Mouse (Mus musculus): Measurements from ENCODE around the gene Acad11. TPM values are rescaled to one million over a fixed set of nuclear protein-coding genes. Genes with fewer than 3 reads are reported as not detected.

The Acad11 gene
- polyA plus RNA-seq, 1 experiment from 2014 or later, result 7.4 TPM

GRCm38 (mm10) chr9:104099060-104099459, 35.9 kb downstream of the Acad11 start:
- ATAC-seq, result no peak
- no peak for DNase-seq (ENCODE audit: low spot score)
- H3K27me3 ChIP-seq (replicated peaks; ENCODE audit: control insufficient read depth, insufficient read depth, low read length), result no peaks in the 10 kb centered on the region
- H3K27ac ChIP-seq (ENCODE audit: low read depth, low read length), result no peak overlapping the region
- H3K4me2 ChIP-seq (ENCODE audit: low read length), result no peak overlapping the region
- H3K9ac ChIP-seq (ENCODE audit: low read length), result no peak overlapping the region
- H3K4me1 ChIP-seq (ENCODE audit: control insufficient read depth, insufficient read depth, low read length), result no peaks in the 10 kb centered on the region
- no peaks in the 10 kb centered on the region for H3K36me3 ChIP-seq (ENCODE audit: control insufficient read depth, insufficient read depth, low read length)
- no peaks in the 10 kb centered on the region for H3K9me3 ChIP-seq (replicated peaks; ENCODE audit: control insufficient read depth, low read length)
- no peak overlapping the region for H3K4me3 ChIP-seq (ENCODE audit: low read depth, low read length)
- 93% methylated on average over 11 of the region's 11 CpGs for WGBS

- Histone ChIP-seq H3K4me1 (ENCODE audit: control insufficient read depth, insufficient read depth, low read length) (no peaks in the 10 kb centered on the region), H3K36me3 (ENCODE audit: control insufficient read depth, insufficient read depth, low read length) (no peaks in the 10 kb centered on the region), H3K27ac (ENCODE audit: low read depth, low read length) (no peak overlapping the region), H3K9ac (ENCODE audit: low read length) (no peak overlapping the region), H3K4me3 (ENCODE audit: low read depth, low read length) (no peak overlapping the region), H3K9me3 (replicated peaks; ENCODE audit: control insufficient read depth, low read length) (no peaks in the 10 kb centered on the region), H3K27me3 (replicated peaks; ENCODE audit: control insufficient read depth, insufficient read depth, low read length) (no peaks in the 10 kb centered on the region), H3K4me2 (ENCODE audit: low read length) (no peak overlapping the region)
- 53% methylated on average over 7 of the region's 7 CpGs for WGBS
- ATAC-seq (no peak), DNase-seq (ENCODE audit: low spot score) (no peak)
Observed at GRCm38 (mm10) chr9:104100822-104101221, 37.6 kb downstream of the Acad11 start.

- DNase-seq (ENCODE audit: low spot score) (no peak), ATAC-seq (no peak)
- 20% methylated on average over 3 of the region's 3 CpGs for WGBS
- Histone ChIP-seq H3K27ac (ENCODE audit: low read depth, low read length) (no peak overlapping the region), H3K9ac (ENCODE audit: low read length) (no peak overlapping the region), H3K9me3 (replicated peaks; ENCODE audit: control insufficient read depth, low read length) (no peaks in the 10 kb centered on the region), H3K27me3 (replicated peaks; ENCODE audit: control insufficient read depth, insufficient read depth, low read length) (no peaks in the 10 kb centered on the region), H3K36me3 (ENCODE audit: control insufficient read depth, insufficient read depth, low read length) (no peaks in the 10 kb centered on the region), H3K4me1 (ENCODE audit: control insufficient read depth, insufficient read depth, low read length) (no peaks in the 10 kb centered on the region), H3K4me3 (ENCODE audit: low read depth, low read length) (no peak overlapping the region), H3K4me2 (ENCODE audit: low read length) (no peak overlapping the region)
Observed at GRCm38 (mm10) chr9:104101458-104101857, 38.3 kb downstream of the Acad11 start.

- H3K27me3 ChIP-seq (replicated peaks; ENCODE audit: control insufficient read depth, insufficient read depth, low read length), result no peaks in the 10 kb centered on the region
- DNase-seq (ENCODE audit: low spot score), result no peak
- H3K9ac ChIP-seq (ENCODE audit: low read length), result no peak overlapping the region
- ATAC-seq, result no peak
- H3K4me3 ChIP-seq (ENCODE audit: low read depth, low read length), result no peak overlapping the region
- WGBS, result 27% methylated on average over 6 of the region's 6 CpGs
- no peaks in the 10 kb centered on the region for H3K9me3 ChIP-seq (replicated peaks; ENCODE audit: control insufficient read depth, low read length)
- H3K27ac ChIP-seq (ENCODE audit: low read depth, low read length), result no peak overlapping the region
- H3K36me3 ChIP-seq (ENCODE audit: control insufficient read depth, insufficient read depth, low read length), result no peaks in the 10 kb centered on the region
- no peak overlapping the region for H3K4me2 ChIP-seq (ENCODE audit: low read length)
- no peaks in the 10 kb centered on the region for H3K4me1 ChIP-seq (ENCODE audit: control insufficient read depth, insufficient read depth, low read length)
Observed at GRCm38 (mm10) chr9:104102301-104102700, 39.1 kb downstream of the Acad11 start.

- Histone ChIP-seq H3K27me3 (replicated peaks; ENCODE audit: control insufficient read depth, insufficient read depth, low read length) (no peaks in the 10 kb centered on the region), H3K36me3 (ENCODE audit: control insufficient read depth, insufficient read depth, low read length) (no peaks in the 10 kb centered on the region)
- WGBS, result 22% methylated on average over 2 of the region's 2 CpGs
Observed at GRCm38 (mm10) chr9:104102901-104103300, 39.7 kb downstream of the Acad11 start.

GRCm38 (mm10) chr9:104104986-104105385, 41.8 kb downstream of the Acad11 start:
- Histone ChIP-seq H3K4me3 (ENCODE audit: low read depth, low read length) (no peak overlapping the region), H3K9me3 (replicated peaks; ENCODE audit: control insufficient read depth, low read length) (no peaks in the 10 kb centered on the region), H3K27ac (ENCODE audit: low read depth, low read length) (no peak overlapping the region), H3K4me1 (ENCODE audit: control insufficient read depth, insufficient read depth, low read length) (no peaks in the 10 kb centered on the region), H3K4me2 (ENCODE audit: low read length) (no peak overlapping the region), H3K9ac (ENCODE audit: low read length) (no peak overlapping the region), H3K27me3 (replicated peaks; ENCODE audit: control insufficient read depth, insufficient read depth, low read length) (no peaks in the 10 kb centered on the region), H3K36me3 (ENCODE audit: control insufficient read depth, insufficient read depth, low read length) (no peaks in the 10 kb centered on the region)
- no peak for DNase-seq (ENCODE audit: low spot score)
- WGBS, result 86% methylated on average over 2 of the region's 2 CpGs
- ATAC-seq, result no peak

More at GRCm38 (mm10) chr9:104102901-104103300, 39.7 kb downstream of the Acad11 start:
- no peak for DNase-seq (ENCODE audit: low spot score)
- Histone ChIP-seq H3K9ac (ENCODE audit: low read length) (no peak overlapping the region), H3K4me2 (ENCODE audit: low read length) (no peak overlapping the region), H3K27ac (ENCODE audit: low read depth, low read length) (no peak overlapping the region), H3K4me1 (ENCODE audit: control insufficient read depth, insufficient read depth, low read length) (no peaks in the 10 kb centered on the region), H3K4me3 (ENCODE audit: low read depth, low read length) (no peak overlapping the region), H3K9me3 (replicated peaks; ENCODE audit: control insufficient read depth, low read length) (no peaks in the 10 kb centered on the region)
- no peak for ATAC-seq

GRCm38 (mm10) chr9:104106930-104107329, 43.8 kb downstream of the Acad11 start:
- Histone ChIP-seq H3K4me1 (ENCODE audit: control insufficient read depth, insufficient read depth, low read length) (no peaks in the 10 kb centered on the region), H3K36me3 (ENCODE audit: control insufficient read depth, insufficient read depth, low read length) (no peaks in the 10 kb centered on the region), H3K27me3 (replicated peaks; ENCODE audit: control insufficient read depth, insufficient read depth, low read length) (no peaks in the 10 kb centered on the region), H3K27ac (ENCODE audit: low read depth, low read length) (no peak overlapping the region), H3K9ac (ENCODE audit: low read length) (no peak overlapping the region), H3K4me3 (ENCODE audit: low read depth, low read length) (no peak overlapping the region), H3K9me3 (replicated peaks; ENCODE audit: control insufficient read depth, low read length) (0 out of 2 replicates have a peak, but pooled peaks cover 3% of the 10 kb centered on the region), H3K4me2 (ENCODE audit: low read length) (no peak overlapping the region)
- ATAC-seq (no peak), DNase-seq (ENCODE audit: low spot score) (no peak)
- 83% methylated on average over 9 of the region's 9 CpGs for WGBS

GRCm38 (mm10) chr9:104107482-104107881, 44.3 kb downstream of the Acad11 start:
- ATAC-seq, result no peak
- WGBS, result 80% methylated on average over 6 of the region's 6 CpGs
- Histone ChIP-seq H3K4me1 (ENCODE audit: control insufficient read depth, insufficient read depth, low read length) (no peaks in the 10 kb centered on the region), H3K36me3 (ENCODE audit: control insufficient read depth, insufficient read depth, low read length) (no peaks in the 10 kb centered on the region), H3K9ac (ENCODE audit: low read length) (no peak overlapping the region), H3K9me3 (replicated peaks; ENCODE audit: control insufficient read depth, low read length) (0 out of 2 replicates have a peak, but pooled peaks cover 3% of the 10 kb centered on the region), H3K4me3 (ENCODE audit: low read depth, low read length) (no peak overlapping the region), H3K27ac (ENCODE audit: low read depth, low read length) (no peak overlapping the region), H3K4me2 (ENCODE audit: low read length) (no peak overlapping the region), H3K27me3 (replicated peaks; ENCODE audit: control insufficient read depth, insufficient read depth, low read length) (no peaks in the 10 kb centered on the region)
- no peak for DNase-seq (ENCODE audit: low spot score)

- Histone ChIP-seq H3K27ac (ENCODE audit: low read depth, low read length) (no peak overlapping the region), H3K27me3 (replicated peaks; ENCODE audit: control insufficient read depth, insufficient read depth, low read length) (no peaks in the 10 kb centered on the region), H3K36me3 (ENCODE audit: control insufficient read depth, insufficient read depth, low read length) (no peaks in the 10 kb centered on the region), H3K9ac (ENCODE audit: low read length) (no peak overlapping the region), H3K9me3 (replicated peaks; ENCODE audit: control insufficient read depth, low read length) (0 out of 2 replicates have a peak, but pooled peaks cover 3% of the 10 kb centered on the region), H3K4me1 (ENCODE audit: control insufficient read depth, insufficient read depth, low read length) (no peaks in the 10 kb centered on the region), H3K4me3 (ENCODE audit: low read depth, low read length) (no peak overlapping the region), H3K4me2 (ENCODE audit: low read length) (no peak overlapping the region)
- 64% methylated on average over 2 of the region's 2 CpGs for WGBS
- ATAC-seq (no peak), DNase-seq (ENCODE audit: low spot score) (no peak)
Observed at GRCm38 (mm10) chr9:104108571-104109143, 45.5 kb downstream of the Acad11 start.
